Mouse (Mus musculus): Measurements from ENCODE around the gene V1ra8.
"Not testable (repeated sequence)": the region's sequence is repeated elsewhere in the genome, so short reads cannot be mapped to it uniquely, and the experiment has no call there.

The V1ra8 gene

GRCm38 (mm10) chr6:90202493-90202892 is at the start of gene V1ra8:
TSS of gene V1ra8 (plus strand) at chr6:90202793.
- not testable (repeated sequence) for DNase-seq (ENCODE audit: low spot score)

- no peak for DNase-seq (ENCODE audit: low spot score)
Observed at GRCm38 (mm10) chr6:90160139-90160538, 42.5 kb upstream of the V1ra8 start.

DNA sequence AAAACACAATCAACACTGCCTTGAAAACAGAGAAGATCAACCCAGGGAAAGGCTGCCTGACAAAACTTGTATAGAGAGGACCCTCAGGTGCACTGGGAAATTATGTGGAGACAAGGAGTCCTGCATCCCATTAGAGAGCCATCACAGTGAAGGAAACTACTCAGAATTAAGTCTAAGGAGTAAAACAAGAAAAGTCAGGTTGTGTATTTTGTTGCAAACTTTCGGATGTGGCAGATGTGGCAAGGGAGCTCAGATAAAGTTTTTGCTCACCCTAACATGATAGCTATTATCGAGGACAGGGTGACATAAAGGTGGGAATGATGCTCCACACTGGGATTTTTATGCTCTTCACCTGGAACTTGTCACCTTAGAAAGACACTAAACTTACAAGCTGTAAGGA is 28.1 kb upstream of the V1ra8 start, which contains the start of gene Vmn1r52:
Gene Vmn1r52, plus strand, starts transcription at position 301 of the 400 bp plus-strand sequence.
- no peak for DNase-seq (ENCODE audit: low spot score)

GRCm38 (mm10) chr6:90224338-90224737 is 21.7 kb downstream of the V1ra8 start, which contains the start of gene Vmn1r53:
TSS of gene Vmn1r53 (minus strand) at chr6:90224438.
- DNase-seq (ENCODE audit: low spot score) = no peak

DNA sequence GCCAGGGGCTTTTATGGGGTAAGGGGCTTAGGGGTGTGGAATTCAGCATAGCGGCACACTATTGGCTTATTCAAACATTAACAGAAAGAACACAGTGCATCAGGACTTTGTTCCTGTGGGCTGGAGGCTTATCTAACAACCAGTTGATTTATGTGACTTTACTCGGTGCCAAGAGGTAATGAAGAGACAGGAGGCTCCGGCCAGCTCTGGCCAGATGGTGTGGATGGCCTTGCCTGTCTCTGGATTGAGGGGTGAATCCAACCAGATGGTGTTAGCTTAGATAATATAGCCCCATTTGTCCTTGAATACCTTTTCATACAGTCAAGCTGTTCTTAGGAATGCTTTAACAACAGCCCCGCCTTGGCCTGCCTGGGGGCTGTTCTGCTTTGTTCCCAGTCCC is 29.5 kb downstream of the V1ra8 start:
- not testable (repeated sequence) for DNase-seq (ENCODE audit: low spot score)

- DNase-seq (ENCODE audit: low spot score) = no peak
Observed at GRCm38 (mm10) chr6:90232681-90233080, 30.1 kb downstream of the V1ra8 start.

DNA sequence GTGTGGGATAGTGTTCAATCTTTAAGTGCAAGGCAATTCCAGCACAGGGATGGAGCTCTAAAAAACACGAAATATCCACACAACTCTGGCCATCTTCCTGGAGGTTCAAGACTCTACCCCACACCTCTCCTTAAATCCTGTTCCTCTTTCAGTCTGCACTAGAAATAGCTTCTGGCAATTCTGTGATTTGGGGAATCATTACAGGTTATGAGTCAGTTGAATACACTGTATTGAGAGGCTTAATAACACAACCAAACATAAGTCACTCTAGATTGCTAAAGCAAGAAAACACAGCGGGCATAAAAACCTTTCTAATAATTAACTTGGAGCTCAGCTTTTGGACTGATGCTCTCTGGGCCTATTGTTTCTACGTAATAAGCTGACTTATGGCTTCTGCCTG is 41.4 kb downstream of the V1ra8 start:
- no peak for DNase-seq (ENCODE audit: low spot score)

- DNase-seq (ENCODE audit: low spot score) = no peak
Observed at GRCm38 (mm10) chr6:90246000-90246399, 43.4 kb downstream of the V1ra8 start, which contains the start of gene Vmn1r54. TSS of gene Vmn1r54 (plus strand) at chr6:90246300.
